Mouse (Mus musculus) retina, postnatal 1 day (tissue): Measurements from ENCODE around the gene Ccdc12.

ENCODE experiments used
- DNase-seq: peaks from one replicate; pipeline ENCODE4 v3.0.0-alpha.2; 2012

The Ccdc12 gene

GRCm38 (mm10) chr9:110745752-110746151 lies 89.4 kb downstream of the Ccdc12 start:
- no peak for DNase-seq

DNA sequence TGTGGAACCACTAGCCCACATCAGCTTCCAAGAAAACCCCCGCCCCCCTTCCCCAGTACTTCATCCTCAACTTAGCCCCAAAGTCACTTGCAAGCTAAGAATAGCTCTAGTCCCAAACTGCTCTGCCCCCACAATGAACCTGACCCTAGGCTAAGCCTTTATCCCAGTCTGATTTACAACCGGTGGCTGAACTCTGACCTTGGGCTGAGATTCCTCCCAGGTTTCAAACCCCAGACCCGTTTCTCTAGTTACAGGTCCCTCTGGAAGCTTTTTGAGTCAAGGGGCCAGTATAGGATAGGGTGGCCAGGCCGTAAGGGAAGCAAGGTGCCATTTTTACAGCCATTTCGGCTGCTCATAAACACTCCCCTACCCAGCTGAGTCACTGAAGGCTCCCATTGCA lies 89.9 kb downstream of the Ccdc12 start:
- no peak for DNase-seq

- no peak for DNase-seq
Measured at GRCm38 (mm10) chr9:110746961-110747360, 90.7 kb downstream of the Ccdc12 start, which contains the start of gene Pth1r. Gene Pth1r, minus strand, starts transcription at chr9:110747145.

- no peak for DNase-seq
Measured at GRCm38 (mm10) chr9:110748451-110748850, 92.1 kb downstream of the Ccdc12 start.

GRCm38 (mm10) chr9:110750404-110751187 lies 94.3 kb downstream of the Ccdc12 start:
- DNase-seq: no peak

- no peak for DNase-seq
Measured at GRCm38 (mm10) chr9:110751412-110751811, 95.1 kb downstream of the Ccdc12 start.

DNA sequence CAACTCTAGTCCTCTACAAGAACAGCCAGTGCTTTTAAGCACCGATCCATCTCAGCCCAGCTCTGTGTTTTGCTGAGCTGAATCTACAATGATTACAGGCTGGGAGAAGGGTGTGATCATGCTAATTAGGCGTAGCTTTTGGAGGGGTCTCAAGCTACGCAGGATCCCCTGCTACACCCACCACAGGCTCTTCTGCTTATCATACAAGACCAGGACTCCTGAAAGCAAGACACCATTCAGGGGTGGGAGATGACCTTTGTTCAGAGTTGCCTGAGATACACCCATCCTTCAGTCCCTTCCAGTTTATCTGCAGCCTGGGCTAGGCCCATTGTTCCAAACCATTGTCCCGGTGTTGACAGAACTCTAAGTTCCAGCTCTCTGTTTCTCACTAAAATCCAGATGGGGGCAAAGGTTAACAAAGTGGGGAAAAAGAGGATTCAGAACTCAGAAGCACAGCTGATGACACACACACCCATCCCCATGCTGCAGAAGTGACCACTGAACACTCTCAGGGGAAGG lies 96.7 kb downstream of the Ccdc12 start:
- no peak for DNase-seq

GRCm38 (mm10) chr9:110753773-110754172 lies 97.5 kb downstream of the Ccdc12 start:
- DNase-seq: no peak

- no peak for DNase-seq
Measured at GRCm38 (mm10) chr9:110757816-110758215, 101.5 kb downstream of the Ccdc12 start.

DNA sequence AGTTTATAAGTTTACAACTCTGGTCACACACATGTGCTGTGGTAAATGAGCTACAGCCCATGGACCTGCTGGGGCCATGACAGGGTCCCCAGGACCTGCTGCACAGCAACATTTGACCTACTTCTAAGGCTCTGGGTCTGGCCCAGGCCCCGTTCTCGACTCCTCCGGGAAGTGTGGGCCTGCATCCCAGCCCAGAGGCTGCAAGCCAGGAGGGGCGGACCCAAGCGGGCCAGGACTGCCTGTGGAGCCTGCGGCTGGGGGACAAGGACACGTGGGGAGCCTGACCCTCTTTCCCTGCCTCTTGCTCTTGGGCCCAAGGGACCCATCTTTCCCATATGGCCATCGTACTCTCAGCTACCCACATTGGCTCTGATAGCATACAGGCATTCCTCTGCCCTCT lies 102.3 kb downstream of the Ccdc12 start:
- DNase-seq: no peak

GRCm38 (mm10) chr9:110759265-110759664 lies 103.0 kb downstream of the Ccdc12 start:
- DNase-seq: peak; percentile 52

GRCm38 (mm10) chr9:110760886-110761285 lies 104.6 kb downstream of the Ccdc12 start:
- DNase-seq: no peak
